Mouse (Mus musculus): Measurements from ENCODE around the gene Hnf4a.
A peak's percentile ranks its signal among the peaks of the same experiment; 100 is the strongest.

The Hnf4a gene

GRCm38 (mm10) chr2:163592084-163592483 lies 85.5 kb downstream of the Hnf4a start:
- DNase-seq (ENCODE audit: low read depth, low spot score), result no peak

DNA sequence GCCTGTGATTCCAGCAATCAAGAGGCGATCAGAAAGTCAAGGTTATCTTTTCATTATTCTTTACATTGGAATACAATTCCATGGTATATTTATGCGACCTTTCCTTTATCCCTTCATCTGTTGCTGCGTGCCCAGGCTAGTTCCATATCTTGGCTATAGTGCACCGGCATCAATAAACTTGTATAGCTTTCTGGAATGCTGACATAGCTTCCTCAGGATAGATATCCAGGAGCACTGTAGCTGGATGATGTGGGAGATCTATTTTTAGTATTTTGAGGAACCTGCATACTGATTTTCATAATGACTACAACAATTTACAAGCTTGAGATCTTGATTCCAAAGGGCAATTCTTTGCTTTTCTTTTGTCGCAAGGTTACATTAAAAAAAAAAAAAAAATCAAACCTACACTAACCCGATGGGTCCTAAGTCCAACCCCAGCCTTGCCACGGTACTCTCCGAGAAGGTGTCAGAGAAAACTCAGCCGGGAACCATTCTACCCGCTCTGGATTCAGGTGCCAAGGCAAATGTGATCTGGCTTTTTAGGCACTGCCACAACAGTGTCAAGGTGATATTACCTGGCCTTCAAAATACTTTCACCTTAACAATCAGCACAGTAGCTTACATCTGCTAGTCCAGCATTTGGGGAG lies 87.2 kb downstream of the Hnf4a start:
- DNase-seq (ENCODE audit: low read depth, low spot score), result no peak

DNA sequence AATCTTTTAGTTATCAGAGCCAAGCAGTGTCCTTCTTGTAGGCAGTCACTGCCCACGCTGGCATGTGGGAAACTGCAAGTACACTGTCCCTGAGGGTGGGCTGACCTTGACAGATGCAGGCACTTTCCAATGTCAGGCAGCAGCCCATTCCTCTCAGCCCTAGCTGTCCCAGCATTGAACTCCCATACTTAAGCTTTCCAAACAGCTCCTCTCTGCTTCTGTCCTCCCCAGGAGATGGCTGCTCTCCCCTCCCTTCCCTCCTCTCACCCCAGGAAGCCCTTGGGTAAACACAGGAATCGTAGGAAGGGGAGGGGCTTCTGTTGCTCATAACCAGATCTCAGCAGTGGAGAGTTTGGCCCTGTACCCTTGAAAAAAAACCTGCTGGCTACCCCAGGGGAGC lies 88.5 kb downstream of the Hnf4a start:
- no peak for DNase-seq (ENCODE audit: low read depth, low spot score)

- no peak for DNase-seq (ENCODE audit: low read depth, low spot score)
These were observed 89.7 kb downstream of the Hnf4a start for GRCm38 (mm10) chr2:163596057-163596872.

DNA sequence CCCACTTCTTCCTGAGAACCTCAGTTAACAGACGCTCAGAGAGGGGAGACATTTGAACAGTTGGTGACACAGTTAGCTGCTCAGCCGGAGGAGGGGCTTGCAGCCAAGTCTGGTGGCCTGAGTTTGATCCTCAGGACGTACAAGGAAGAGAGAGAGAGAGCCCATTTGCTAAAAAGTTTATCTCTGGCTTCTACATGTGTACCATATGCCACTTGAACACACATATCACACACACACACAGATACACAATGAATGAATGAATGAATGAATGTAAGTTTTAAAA lies 90.2 kb downstream of the Hnf4a start:
- DNase-seq (ENCODE audit: low read depth, low spot score), result no peak

DNA sequence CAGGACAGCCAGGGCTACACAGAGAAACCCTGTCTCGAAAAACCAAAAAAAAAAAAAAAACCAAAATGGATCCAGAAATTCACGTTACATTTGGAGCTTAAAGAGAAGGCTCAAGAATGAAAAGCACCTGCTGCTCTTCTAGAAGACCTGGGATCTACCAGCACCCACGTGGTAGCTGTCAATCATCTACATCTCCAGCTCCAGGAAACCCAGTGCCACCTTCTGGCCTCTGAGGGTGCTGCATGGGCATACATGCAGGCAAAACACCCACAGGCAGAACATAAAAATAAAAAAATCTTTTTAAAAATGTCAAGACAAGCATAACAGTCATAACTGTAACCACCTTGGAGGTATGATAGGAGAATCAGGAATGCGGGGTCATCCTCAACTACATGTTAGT lies 91.1 kb downstream of the Hnf4a start:
- no peak for DNase-seq (ENCODE audit: low read depth, low spot score)

- no peak for DNase-seq (ENCODE audit: low read depth, low spot score)
These were observed 92.6 kb downstream of the Hnf4a start for GRCm38 (mm10) chr2:163599226-163599625.

DNA sequence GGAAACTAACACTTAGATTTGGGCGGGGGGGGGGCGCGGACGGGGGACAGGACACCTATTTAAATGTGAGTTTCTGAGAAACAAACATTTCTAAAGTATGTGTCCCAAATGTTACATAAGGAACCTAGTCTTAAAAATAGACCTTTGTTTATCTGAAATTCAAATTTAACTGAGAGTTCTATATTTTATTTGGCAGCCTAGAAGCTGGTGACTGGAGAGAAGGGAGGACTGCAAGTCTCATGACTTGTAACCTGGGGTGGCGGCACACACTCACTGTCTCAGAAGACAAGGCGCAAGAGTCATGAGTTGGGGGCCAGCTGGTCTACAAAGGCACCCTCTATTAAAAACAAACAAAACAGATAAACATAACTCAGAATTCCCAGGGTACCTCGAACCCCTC lies 94.5 kb downstream of the Hnf4a start:
- no peak for DNase-seq (ENCODE audit: low read depth, low spot score)

DNA sequence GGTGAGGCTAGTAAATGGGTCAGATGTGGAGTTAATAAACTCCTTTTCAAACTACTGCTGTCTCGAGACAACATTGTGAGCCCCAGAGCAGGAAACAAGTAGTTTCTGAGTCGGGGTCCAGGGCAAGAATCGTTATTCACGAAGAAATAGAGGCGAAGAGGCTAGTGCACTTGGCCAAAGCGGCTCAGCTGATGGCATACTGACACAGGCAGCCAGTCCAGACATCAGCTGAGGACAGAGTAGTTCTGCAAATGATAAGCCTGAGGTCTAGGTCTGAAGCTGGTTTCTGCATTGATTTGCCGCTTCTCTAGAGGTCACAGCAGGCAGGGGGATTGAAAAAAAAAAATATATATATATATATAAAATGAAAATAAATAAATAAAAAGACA lies 95.1 kb downstream of the Hnf4a start:
- no peak for DNase-seq (ENCODE audit: low read depth, low spot score)

DNA sequence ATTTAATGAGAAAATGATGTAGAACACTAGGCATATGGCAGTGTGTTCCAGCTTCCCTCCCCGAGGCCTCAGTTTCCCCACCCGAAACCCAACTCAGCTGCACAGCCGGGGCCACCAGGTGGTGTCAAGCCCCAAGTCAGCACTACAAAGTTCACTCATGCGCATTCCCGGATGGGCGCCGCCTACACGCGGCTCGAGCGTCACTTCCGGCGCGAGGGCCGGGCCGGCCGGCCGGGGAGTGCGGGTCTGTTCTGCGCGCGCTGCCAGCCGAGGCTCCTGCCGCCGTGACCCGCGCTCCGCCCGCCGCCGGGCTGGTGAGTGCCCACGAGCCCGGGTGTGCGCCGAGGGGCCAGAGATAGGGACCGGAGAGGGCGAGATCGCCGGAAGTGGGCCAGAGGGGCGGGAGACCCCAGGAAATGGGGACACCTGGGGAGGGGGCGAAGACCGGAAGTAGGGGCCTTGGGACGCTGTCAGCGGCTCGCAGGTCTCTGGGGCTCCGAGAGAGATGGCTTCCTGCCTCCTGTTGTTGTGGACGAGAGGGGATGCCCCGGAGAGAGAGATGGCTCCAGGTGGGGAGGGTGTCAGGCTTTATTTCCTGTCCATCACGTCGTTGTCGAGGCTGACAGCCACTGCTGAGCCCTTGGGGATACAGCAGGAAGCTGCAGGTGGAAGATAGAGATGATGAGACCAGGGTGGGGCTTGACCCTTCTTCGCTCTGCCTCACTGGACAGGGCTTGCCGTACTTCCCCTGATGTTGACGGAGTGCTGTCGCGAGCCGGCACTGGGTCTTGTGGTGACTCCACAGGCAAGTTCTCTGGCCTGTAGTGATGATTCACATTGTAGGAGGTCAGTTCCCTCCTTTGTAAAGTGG lies 95.7 kb downstream of the Hnf4a start, which contains the start of gene Ttpal:
Gene Ttpal (plus strand): TSS at position 214 of the 871 bp plus-strand sequence.
- peak; percentile 67 for DNase-seq (ENCODE audit: low read depth, low spot score)

- no peak for DNase-seq (ENCODE audit: low read depth, low spot score)
These were observed 99.6 kb downstream of the Hnf4a start for GRCm38 (mm10) chr2:163606161-163606560.

- no peak for DNase-seq (ENCODE audit: low read depth, low spot score)
These were observed 101.4 kb downstream of the Hnf4a start for GRCm38 (mm10) chr2:163608008-163608407.

GRCm38 (mm10) chr2:163609281-163609975 lies 102.8 kb downstream of the Hnf4a start:
- DNase-seq (ENCODE audit: low read depth, low spot score), result no peak

GRCm38 (mm10) chr2:163611176-163611575 lies 104.6 kb downstream of the Hnf4a start:
- DNase-seq (ENCODE audit: low read depth, low spot score), result no peak

- no peak for DNase-seq (ENCODE audit: low read depth, low spot score)
These were observed 106.6 kb downstream of the Hnf4a start for GRCm38 (mm10) chr2:163613206-163613605.

DNA sequence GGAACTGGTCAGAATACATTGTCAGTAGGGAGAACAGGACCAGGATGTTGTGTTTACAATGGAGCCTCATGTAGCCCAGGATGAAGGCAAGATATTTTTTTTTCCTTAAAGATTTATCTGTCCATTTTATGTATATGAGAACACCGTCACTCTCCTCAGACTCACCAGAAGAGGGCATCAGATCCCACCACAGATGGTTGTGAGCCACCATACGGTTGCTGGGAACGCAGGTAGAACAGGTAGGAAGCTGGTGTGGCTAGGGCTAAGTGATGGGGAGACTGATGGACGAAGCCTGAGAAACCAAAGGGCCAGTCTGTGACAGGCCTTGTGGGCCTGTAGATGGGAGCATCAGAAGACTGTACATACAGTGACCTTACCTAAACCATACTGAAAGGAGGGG lies 107.4 kb downstream of the Hnf4a start:
- DNase-seq (ENCODE audit: low read depth, low spot score), result no peak

- DNase-seq (ENCODE audit: low read depth, low spot score), result no peak
These were observed 108.8 kb downstream of the Hnf4a start for GRCm38 (mm10) chr2:163615401-163615800.

DNA sequence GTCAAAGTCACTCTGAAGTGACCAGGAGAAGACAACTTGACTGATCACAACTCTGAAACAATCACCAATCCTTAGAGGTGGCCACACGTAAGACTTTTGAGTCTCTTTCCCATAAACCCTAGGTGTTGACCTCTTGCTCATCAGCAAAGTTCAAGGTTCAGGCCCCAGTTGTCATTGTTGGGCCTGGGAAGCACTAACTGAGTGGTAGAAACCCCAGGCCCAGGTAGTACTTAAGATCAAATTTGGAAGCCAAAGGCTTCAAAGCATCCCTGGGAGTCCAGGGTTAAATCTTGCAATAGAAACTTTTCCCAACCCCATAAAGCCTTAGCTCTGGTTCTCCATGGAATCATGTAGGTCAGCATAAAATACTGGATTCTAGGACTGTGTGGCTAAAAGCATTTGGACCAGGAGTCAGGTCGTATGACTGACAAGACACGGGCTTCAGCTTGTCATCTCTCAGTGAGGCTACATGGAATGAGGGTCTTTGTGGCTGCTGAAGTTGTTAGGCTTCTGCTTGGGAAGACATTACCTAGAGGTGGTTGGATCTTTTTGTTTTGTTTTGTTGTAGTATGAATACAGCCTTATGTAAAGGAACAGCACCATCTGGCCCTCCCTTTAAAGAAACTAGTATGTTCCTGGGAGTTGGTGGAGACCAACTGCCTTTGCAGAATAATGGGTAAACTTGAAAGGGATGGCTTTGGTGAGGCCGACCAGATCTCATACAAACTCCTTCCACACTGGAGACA lies 109.5 kb downstream of the Hnf4a start:
- no peak for DNase-seq (ENCODE audit: low read depth, low spot score)

DNA sequence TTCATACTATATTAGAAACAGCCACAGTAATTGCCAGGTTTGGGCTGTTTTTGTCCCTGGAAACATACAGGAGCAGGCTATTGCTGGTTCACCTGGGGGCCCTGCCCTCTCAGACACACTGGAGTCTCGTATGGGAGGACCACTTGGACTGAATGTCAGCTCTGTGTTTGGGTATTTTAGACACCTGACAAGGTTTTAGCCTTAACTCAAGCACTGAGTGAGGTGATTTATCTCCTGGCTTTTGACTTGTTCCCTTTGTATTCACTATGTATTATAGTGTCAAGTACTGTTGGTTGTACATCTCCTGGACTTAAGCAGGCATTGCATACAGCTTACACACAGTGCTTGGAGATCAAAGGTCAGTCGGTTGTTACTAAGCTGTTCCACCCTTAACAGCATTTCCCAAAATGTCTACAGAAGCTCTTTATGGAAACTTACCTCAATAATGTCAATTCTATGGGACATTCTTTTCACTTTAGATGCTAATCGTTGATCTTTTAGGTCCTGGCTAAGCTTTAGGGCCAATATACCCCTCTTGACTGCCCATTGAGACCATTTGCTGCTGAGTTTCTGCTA lies 110.1 kb downstream of the Hnf4a start:
- no peak for DNase-seq (ENCODE audit: low read depth, low spot score)

GRCm38 (mm10) chr2:163617232-163617863 lies 110.7 kb downstream of the Hnf4a start:
- DNase-seq (ENCODE audit: low read depth, low spot score), result no peak

Data from telencephalon, adult 2 months (tissue).